Mouse (Mus musculus) ES-Bruce4 (cell line): ENCODE measurements at regions not wholly inside any gene's neighbourhood (a gene's known extent, or its start where the extent isn't known, plus 50 kb on each side); places are given as distances from the start of the nearest gene placed in this dataset.

Source experiments
- EP300 ChIP-seq: IDR thresholded peaks from 2 replicates; pipeline ENCODE4 v1.6.1; 2011; ENCODE audit warnings: low read depth, low read length; ENCODE audit not compliant: insufficient read depth
- POLR2A ChIP-seq: IDR thresholded peaks from one replicate; pipeline ENCODE4 v1.8.1; 2011; ENCODE audit warnings: low read length; ENCODE audit not compliant: insufficient read depth

- TF ChIP-seq EP300 (no peak), POLR2A (no peak)
These were observed 946.5 kb upstream of the Car8 start for GRCm38 (mm10) chr4:9185156-9185875.
